Mouse (Mus musculus) lung, postnatal 36 days (tissue): ENCODE measurements around the gene Nrgn.

ENCODE experiments used
- DNase-seq: peaks from one replicate; pipeline ENCODE4 v3.0.0; 2022; ENCODE audit warnings: mixed read lengths

Nrgn gene

GRCm38 (mm10) chr9:37554279-37554678 is 1.6 kb upstream of the Nrgn start:
- no peak for DNase-seq

- DNase-seq = no peak
Observed at GRCm38 (mm10) chr9:37551751-37552531, 763 bp downstream of the Nrgn start.

- DNase-seq = no peak
Observed at GRCm38 (mm10) chr9:37550435-37550834, 2.3 kb downstream of the Nrgn start.

GRCm38 (mm10) chr9:37546889-37547288 is 5.8 kb downstream of the Nrgn start:
- DNase-seq = peak; percentile 64

- DNase-seq = no peak
Observed at GRCm38 (mm10) chr9:37545847-37546452, 6.8 kb downstream of the Nrgn start.

GRCm38 (mm10) chr9:37545166-37545610 is 7.5 kb downstream of the Nrgn start:
- no peak for DNase-seq

- peak; percentile 82 for DNase-seq
Observed at GRCm38 (mm10) chr9:37544447-37545165, 8.1 kb downstream of the Nrgn start.

GRCm38 (mm10) chr9:37543869-37544440 is 8.7 kb downstream of the Nrgn start:
- DNase-seq = no peak

GRCm38 (mm10) chr9:37541851-37542642 is 10.7 kb downstream of the Nrgn start:
- peak; percentile 38 for DNase-seq

- no peak for DNase-seq
Observed at GRCm38 (mm10) chr9:37540701-37541575, 11.8 kb downstream of the Nrgn start.

- no peak for DNase-seq
Observed at GRCm38 (mm10) chr9:37540226-37540625, 12.5 kb downstream of the Nrgn start.

- no peak for DNase-seq
Observed at GRCm38 (mm10) chr9:37539170-37540025, 13.3 kb downstream of the Nrgn start, which contains the start of gene Vsig2. Vsig2 (plus strand) TSS chr9:37539255.

- DNase-seq = peak; percentile 32
Observed at GRCm38 (mm10) chr9:37537658-37538250, 14.9 kb downstream of the Nrgn start.

GRCm38 (mm10) chr9:37536851-37537250 is 15.9 kb downstream of the Nrgn start:
- no peak for DNase-seq

GRCm38 (mm10) chr9:37530888-37531705 is 21.6 kb downstream of the Nrgn start:
- DNase-seq = peak; percentile 85

GRCm38 (mm10) chr9:37530031-37530887 is 22.4 kb downstream of the Nrgn start:
- peak; percentile 92 for DNase-seq

- DNase-seq = peak; percentile 77
Observed at GRCm38 (mm10) chr9:37528225-37528970, 24.3 kb downstream of the Nrgn start.
